Mouse (Mus musculus): ENCODE results near the gene Zbtb40.

DNA sequence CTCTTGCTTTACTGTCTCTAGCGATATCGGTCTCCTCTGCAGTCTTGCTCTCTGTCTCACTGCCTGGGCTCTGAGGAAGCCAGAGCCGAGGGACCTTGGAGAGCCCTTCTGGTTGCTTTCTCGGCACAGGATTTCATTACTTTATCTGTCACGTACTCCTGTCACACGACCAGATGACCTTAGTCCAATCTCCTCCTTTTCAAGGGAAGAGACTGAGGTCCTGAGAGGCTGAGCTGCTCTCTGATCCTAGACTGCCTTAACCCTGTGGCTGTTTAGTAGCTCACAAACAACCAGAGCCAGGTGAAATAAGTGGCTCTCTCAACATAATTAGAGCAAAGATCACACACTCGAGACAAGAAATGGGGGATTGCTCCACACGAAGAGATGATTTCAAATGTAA, 19.3 kb downstream of the Zbtb40 start:
- TF ChIP-seq POLR2A (IDR thresholded peaks at IDR 0.05; ENCODE audit: borderline replicate concordance, extremely low read depth, insufficient read depth, insufficient read length, poor library complexity, severe bottlenecking) (no peak), CTCF (IDR thresholded peaks at IDR 0.05; ENCODE audit: borderline replicate concordance, extremely low read depth, insufficient read depth, insufficient read length) (no peak)

All from brain, embryonic 14.5 days (tissue).